ENCODE assay signal across 8 mouse cellular contexts in the genomic region with DNA sequence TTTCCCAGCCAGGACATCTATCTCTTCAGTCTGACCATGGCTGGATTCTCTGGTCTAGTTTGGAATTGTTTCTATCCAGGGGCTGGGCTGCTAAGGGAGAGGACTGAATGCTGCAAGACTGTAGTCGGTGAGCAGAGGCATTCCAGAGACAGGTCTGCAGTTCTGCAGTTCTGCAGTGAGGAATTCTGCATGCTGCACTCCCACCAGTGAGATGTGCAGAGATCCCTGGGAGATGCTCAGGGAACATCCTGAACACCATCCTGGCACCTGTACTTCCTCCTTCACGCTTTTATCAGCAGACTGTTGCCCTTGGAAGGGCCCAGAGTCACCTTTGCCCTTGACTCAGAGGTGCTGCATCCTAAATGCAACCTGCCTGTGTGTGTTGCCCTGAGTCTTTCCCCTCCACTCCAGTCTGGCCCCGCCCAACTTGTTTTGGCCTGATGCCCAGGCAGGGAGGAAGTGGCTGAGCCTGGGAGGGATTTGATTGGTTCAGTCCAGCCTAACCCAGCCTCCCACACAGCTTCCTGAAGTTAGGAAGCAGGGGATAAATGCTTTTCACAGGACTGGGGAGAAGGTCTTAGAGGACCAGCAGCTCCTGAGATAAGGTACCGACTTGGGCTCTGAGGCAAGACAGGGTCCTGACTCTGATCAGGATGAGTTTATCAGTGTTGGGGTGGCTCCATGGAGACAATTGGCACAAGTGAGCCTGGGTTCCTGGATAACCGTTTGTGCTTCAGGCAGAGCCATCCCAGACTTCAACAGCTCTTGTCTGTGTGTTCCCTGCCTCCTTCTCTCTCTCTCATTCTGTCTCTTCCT. TPM values are rescaled to one million over a fixed set of nuclear protein-coding genes. Genes with fewer than 3 reads are reported as not detected.
DNase-seq lines count a peak whose midpoint lies in the region; ATAC-seq lines count a peak whose summit lies in the region.

A gene (plus strand): TSS at position 508 of the 816 bp plus-strand sequence.

- DNase-seq in WW6 (ENCODE audit: low read depth, low spot score), result peak; percentile 39
- DNase-seq in gastrocnemius, postnatal 10 days, result peak; percentile 88
- DNase-seq in induced T-regulatory cell, adult 2 months (ENCODE audit: low read depth), result peak; percentile 37
- DNase-seq in left cerebral cortex, adult 8-10 months (ENCODE audit: low spot score in 2 of 2), result peak; percentile 34 to 60
- peak; percentile 77 for DNase-seq in right cerebral cortex, adult 18-20 months
- DNase-seq in urinary bladder, postnatal 10 days (ENCODE audit: low spot score), result peak; percentile 65

- ATAC-seq in common myeloid progenitor, adult 5-6 weeks (replicated peaks; ENCODE audit: low read depth, poor library complexity, severe bottlenecking), result peak; percentile 85
- ATAC-seq in megakaryocyte, adult 5-6 weeks (ENCODE audit: poor library complexity, severe bottlenecking), result peak; percentile 89

RNA-seq across cellular contexts. Expression of the gene that starts here (rescaled TPM):
- total RNA-seq in common myeloid progenitor, adult 5-6 weeks (2017), result 9.6 and 11.6 TPM in 2 replicates
- 1 to 10 TPM; 4.5 to 5.9 TPM for total RNA-seq in gastrocnemius, postnatal 10 days (2021)
- total RNA-seq in left cerebral cortex, adult 8-10 months (2022), result 1 to 10 TPM; 4.8 to 7.1 (median 6.4) TPM
- total RNA-seq in megakaryocyte, adult 5-6 weeks (2015), result 25.2 and 28.3 TPM in 2 replicates
- 19.0 and 39.0 TPM in 2 replicates for total RNA-seq in megakaryocyte, adult 5-6 weeks (2017)

Comparison
In these comparisons a context has a peak if more than half of its experiments do, and no peak if none do; other contexts are left out.
1. Peak in every context shown above with its lines: DNase-seq and ATAC-seq.
2. DNase-seq: peak in every context shown above with its lines; median percentile 88 in gastrocnemius, postnatal 10 days; 77 in right cerebral cortex, adult 18-20 months; 65 in urinary bladder, postnatal 10 days; 47 in left cerebral cortex, adult 8-10 months; 39 in WW6; 37 in induced T-regulatory cell, adult 2 months.